Mouse (Mus musculus): ENCODE data around the gene Zfr. TPM values are rescaled to one million over a fixed set of nuclear protein-coding genes. Genes with fewer than 3 reads are reported as not detected.
"Not testable (repeated sequence)": the region's sequence is repeated elsewhere in the genome, so short reads cannot be mapped to it uniquely, and the experiment has no call there.

The Zfr gene
- total RNA-seq, 1 experiment from 2014 or later = 69.7 TPM

DNA sequence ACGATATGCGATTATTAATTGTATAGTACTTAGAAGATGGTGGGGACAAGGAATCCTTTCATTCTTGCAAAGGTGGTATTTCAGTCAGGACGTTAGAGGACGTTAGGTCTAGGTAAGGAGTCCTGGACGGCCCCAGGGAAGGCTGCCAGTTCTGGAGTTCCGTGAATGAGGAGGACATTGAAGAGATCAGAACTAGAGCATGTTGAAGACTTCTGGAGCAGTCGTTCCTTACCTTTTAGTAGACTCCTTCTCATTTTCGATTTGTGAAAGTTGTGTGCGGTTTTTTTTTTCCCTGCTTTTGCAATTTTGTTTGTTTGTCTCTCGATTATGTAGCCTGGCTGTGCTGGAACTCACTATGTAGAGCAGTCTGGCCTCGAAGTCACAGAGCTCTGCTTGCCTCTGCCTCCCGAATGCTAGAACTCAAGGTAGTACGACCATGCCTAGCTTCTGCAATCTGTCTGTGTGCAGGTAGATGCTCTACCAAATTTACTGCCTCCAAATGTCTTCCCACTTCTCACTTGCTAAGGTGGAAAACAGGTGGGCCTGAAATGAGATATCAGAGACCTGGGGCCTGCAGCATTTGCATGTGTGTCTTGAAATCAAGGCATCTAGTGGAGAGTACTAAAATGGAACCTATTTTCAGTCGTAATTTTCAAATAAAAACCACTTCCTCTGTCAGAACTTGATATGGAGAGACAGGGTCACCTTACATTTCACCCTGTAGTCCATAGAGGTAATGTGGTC, 88.4 kb downstream of the Zfr start:
- ATAC-seq (replicated peaks; ENCODE audit: insufficient number of reproducible peaks, low FRiP score, low TSS enrichment, poor library complexity, severe bottlenecking) = no peak

DNA sequence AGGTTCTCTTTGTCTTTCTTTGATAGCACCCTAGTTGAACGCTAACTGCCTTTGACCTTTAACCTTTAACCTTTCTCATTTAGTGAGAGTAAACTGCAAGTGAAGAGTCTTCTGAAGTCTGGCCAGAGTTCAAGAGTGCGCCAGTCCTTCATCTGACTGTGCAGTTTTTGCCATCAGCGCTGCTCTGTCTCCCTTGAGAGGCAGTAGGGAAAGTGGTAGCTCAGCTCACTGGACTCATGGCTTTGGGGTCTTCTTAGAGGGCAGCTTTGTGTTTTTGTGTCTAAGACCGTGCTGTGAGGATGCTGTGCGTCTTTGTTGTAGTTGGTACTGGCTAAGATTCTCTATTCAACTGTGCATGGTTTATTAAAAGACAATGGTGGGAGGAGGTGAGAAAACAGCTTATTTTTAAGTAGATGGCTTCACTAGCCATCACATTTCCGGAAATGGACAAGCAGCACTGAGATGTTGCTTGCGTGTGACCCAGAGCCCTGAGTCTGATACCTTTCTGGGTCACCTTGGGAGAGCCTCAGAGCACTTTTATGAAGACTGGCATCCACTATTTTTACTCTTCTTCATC, 89.1 kb downstream of the Zfr start:
- ATAC-seq (replicated peaks; ENCODE audit: insufficient number of reproducible peaks, low FRiP score, low TSS enrichment, poor library complexity, severe bottlenecking) = no peak

GRCm38 (mm10) chr15:12207556-12208090, 90.0 kb downstream of the Zfr start:
- no peak for ATAC-seq (replicated peaks; ENCODE audit: insufficient number of reproducible peaks, low FRiP score, low TSS enrichment, poor library complexity, severe bottlenecking)

GRCm38 (mm10) chr15:12211577-12211976, 93.9 kb downstream of the Zfr start:
- peak; percentile 82 for ATAC-seq (replicated peaks; ENCODE audit: insufficient number of reproducible peaks, low FRiP score, low TSS enrichment, poor library complexity, severe bottlenecking)

DNA sequence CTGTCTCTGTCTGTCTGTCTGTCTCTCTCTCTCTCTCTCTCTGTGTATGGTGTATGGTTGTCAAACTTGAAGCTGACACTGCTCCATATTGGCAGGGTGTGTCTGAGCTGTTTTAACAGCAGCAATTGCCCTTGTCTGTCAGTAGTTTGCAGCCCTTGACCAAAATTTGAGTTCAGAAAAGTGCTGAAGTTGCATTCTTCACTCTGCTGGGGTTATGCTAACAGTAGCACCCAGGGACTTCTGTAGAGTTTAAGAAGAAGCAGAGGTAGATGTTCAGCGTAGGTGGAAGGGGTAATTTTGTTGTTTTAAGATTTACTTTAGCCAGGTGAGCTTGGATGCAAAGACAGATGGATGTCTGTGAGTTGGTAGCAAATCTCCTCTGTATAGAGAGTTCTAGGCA, 94.6 kb downstream of the Zfr start:
- no peak for ATAC-seq (replicated peaks; ENCODE audit: insufficient number of reproducible peaks, low FRiP score, low TSS enrichment, poor library complexity, severe bottlenecking)

GRCm38 (mm10) chr15:12214531-12215414, 97.1 kb downstream of the Zfr start:
- no peak for ATAC-seq (replicated peaks; ENCODE audit: insufficient number of reproducible peaks, low FRiP score, low TSS enrichment, poor library complexity, severe bottlenecking)

- no peak for ATAC-seq (replicated peaks; ENCODE audit: insufficient number of reproducible peaks, low FRiP score, low TSS enrichment, poor library complexity, severe bottlenecking)
Observed at GRCm38 (mm10) chr15:12215415-12215718, 97.7 kb downstream of the Zfr start.

GRCm38 (mm10) chr15:12216119-12216518, 98.5 kb downstream of the Zfr start:
- no peak for ATAC-seq (replicated peaks; ENCODE audit: insufficient number of reproducible peaks, low FRiP score, low TSS enrichment, poor library complexity, severe bottlenecking)

DNA sequence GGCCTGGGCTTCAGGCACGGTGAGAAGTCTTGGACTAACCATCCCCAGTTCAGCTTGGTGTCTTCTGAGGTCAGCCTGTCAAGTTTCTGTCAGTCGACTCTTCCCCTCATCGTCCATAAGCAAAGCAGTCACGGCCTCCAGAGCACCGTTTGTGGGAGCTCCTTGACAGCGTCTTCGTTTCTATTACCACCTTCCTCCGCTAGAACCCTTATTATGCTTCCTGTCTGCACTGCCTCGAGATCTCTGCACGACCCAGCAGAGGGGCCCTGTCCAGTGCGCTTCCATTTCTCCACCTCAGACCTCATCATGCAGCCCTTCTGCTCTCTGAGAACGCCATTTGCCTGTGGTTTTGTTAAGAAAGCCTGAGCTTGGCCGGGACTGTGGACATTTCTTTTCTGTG, 99.2 kb downstream of the Zfr start:
- 0 out of 2 replicates have a peak, but pooled peaks have one; percentile 24 for ATAC-seq (replicated peaks; ENCODE audit: insufficient number of reproducible peaks, low FRiP score, low TSS enrichment, poor library complexity, severe bottlenecking)

DNA sequence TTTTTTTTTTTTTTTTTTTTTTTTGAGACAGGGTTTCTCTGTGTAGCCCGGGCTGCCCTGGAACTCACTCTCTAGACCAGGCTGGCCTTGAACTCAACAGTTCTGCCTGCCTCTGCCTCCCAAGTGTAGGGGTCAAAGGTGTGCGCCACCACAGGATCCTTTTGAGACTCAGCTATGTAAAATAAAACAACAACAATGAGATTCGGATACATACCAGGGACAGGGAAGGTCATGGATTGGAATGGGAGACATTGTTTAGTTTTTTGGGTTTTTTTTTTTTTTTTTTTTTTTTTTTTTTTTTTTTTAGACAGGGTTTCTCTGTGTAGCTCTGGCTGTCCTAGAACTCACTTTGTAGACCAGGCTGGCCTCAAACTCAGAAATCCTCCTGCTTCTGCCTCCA, 99.7 kb downstream of the Zfr start:
- ATAC-seq (replicated peaks; ENCODE audit: insufficient number of reproducible peaks, low FRiP score, low TSS enrichment, poor library complexity, severe bottlenecking) = not testable (repeated sequence)

- no peak for ATAC-seq (replicated peaks; ENCODE audit: insufficient number of reproducible peaks, low FRiP score, low TSS enrichment, poor library complexity, severe bottlenecking)
Observed at GRCm38 (mm10) chr15:12217849-12218248, 100.2 kb downstream of the Zfr start.

GRCm38 (mm10) chr15:12218583-12219382, 101.2 kb downstream of the Zfr start:
- ATAC-seq (replicated peaks; ENCODE audit: insufficient number of reproducible peaks, low FRiP score, low TSS enrichment, poor library complexity, severe bottlenecking) = no peak

DNA sequence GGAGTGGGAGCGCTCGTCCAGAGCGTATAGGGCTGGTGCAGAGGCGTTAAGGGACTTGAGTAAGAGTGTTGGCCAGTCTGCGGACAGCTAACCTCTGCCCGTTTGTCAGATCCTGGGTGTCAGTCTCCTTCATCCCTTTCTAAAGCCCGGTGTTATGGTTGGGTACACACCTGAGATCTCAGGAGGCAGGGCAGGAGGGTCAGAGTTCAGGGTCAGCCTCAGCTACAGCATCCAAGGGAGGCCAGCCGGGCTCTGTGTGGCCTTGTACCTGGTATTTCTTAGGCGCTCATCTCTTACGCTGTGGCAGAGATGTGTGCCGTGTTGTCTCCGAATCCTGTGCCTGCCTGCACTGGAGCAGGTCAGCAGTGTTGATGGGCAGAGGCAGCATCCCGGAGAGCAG, 103.5 kb downstream of the Zfr start:
- no peak for ATAC-seq (replicated peaks; ENCODE audit: insufficient number of reproducible peaks, low FRiP score, low TSS enrichment, poor library complexity, severe bottlenecking)

- no peak for ATAC-seq (replicated peaks; ENCODE audit: insufficient number of reproducible peaks, low FRiP score, low TSS enrichment, poor library complexity, severe bottlenecking)
Observed at GRCm38 (mm10) chr15:12222564-12223302, 105.1 kb downstream of the Zfr start.

DNA sequence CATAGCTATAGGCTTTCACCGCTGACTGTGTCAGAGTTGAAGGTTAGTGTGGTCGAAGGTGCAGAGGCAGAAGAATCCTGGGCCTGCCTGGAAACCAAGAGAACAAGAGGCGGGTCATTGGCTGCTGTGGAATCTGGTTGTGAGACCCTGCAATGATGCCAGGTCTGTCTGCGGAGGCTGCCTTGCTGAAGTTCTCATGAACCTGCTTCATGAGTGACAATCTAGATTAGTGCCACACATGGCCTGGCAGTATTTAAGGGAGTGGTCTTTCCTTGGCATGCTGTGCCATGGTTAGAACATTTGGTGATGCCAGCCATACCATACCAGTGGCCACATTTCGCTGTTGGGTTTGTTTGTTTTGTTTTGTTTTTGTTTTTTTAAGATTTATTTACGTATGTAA, 105.8 kb downstream of the Zfr start:
- no peak for ATAC-seq (replicated peaks; ENCODE audit: insufficient number of reproducible peaks, low FRiP score, low TSS enrichment, poor library complexity, severe bottlenecking)

DNA sequence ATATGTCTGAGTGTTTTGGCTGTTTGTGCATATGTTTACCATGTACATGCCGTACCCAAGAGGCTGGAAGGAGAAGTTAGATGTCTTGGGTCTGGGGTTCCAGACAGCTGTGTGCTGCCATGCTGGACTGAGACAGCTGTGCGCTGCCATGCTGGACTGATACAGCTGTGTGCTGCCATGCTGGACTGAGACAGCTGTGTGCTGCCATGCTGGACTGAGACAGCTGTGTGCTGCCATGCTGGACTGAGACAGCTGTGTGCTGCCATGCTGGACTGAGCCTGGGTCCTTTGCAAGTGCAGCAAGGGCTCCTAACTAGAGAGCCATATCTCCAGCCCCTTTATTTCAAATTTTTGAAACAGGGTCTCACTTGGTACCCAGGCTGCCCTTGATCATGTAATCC, 106.6 kb downstream of the Zfr start:
- no peak for ATAC-seq (replicated peaks; ENCODE audit: insufficient number of reproducible peaks, low FRiP score, low TSS enrichment, poor library complexity, severe bottlenecking)

DNA sequence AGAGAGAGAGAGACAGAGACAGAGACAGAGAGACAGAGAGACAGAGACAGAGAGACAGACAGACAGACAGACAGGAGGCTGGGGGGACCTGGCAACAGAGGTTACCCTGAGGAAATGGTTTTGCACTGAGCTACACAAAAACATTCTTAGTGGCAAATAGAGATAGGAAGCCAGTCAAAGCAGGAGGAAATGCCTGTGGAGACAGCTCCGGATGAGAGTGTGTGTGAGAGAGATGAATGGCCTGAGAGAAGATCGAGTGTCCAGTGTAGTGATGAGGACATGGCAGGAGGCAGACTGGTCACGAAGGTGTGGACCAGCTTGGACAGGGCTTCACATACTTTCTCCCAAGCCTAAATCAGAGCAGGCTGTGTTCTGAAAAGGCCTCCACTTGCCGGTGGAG, 107.4 kb downstream of the Zfr start:
- no peak for ATAC-seq (replicated peaks; ENCODE audit: insufficient number of reproducible peaks, low FRiP score, low TSS enrichment, poor library complexity, severe bottlenecking)

DNA sequence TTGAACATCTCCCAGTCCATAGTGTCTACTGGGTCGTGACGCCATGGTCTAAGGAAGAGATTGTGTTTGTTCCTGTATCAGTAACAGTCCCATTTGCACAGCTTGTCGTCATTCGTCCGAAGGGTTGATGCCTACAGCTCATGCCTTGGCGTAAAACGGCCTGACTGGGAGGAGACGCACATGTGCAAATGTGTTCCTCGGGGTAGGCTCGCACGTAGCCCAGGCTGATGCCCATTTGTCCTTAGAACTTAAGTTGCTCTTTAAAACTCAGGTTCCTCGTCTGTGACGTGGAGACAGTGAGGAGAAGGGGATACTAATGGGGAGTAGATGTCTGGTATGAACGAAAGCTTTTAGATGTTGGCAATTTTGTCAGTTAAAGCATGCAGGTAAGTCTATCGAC, 109.3 kb downstream of the Zfr start:
- ATAC-seq (replicated peaks; ENCODE audit: insufficient number of reproducible peaks, low FRiP score, low TSS enrichment, poor library complexity, severe bottlenecking) = no peak

Data from monocyte, adult 5-6 weeks (primary cell).